Mouse (Mus musculus) limb, embryonic 11.5 days (tissue): ENCODE data around the gene Clock. TPM values are rescaled to one million over a fixed set of nuclear protein-coding genes. Genes with fewer than 3 reads are reported as not detected.

Experiments used
- ATAC-seq: fragments of 200-750 bp; cut with Nextera tagmentation; 2 replicates; pipeline ENCODE4 v1.8.0; 2017; ENCODE audit warnings: low read depth; ENCODE audit not compliant: insufficient number of reproducible peaks, low FRiP score, low TSS enrichment
- DNase-seq: peaks from one replicate; pipeline ENCODE4 v3.0.0-alpha.2; 2015; ENCODE audit warnings: low spot score
- H3K27ac ChIP-seq: fragments of 300-500 bp; sonication (generic); replicated peaks from 2 replicates; pipeline ENCODE4 v1.5.1; 2014; ENCODE audit warnings: low read depth, mild to moderate bottlenecking, low read length
- H3K27me3 ChIP-seq: fragments of 300-500 bp; sonication (generic); 2 replicates; pipeline ENCODE4 v1.6.1; 2014; ENCODE audit warnings: mild to moderate bottlenecking, low read length, mixed read lengths; ENCODE audit not compliant: control insufficient read depth, insufficient read depth
- H3K36me3 ChIP-seq: fragments of 300-500 bp; sonication (generic); 2 replicates; pipeline ENCODE4 v1.6.1; 2014; ENCODE audit warnings: mild to moderate bottlenecking, low read length, moderate library complexity, mixed read lengths; ENCODE audit not compliant: control insufficient read depth, insufficient read depth
- H3K4me1 ChIP-seq: fragments of 300-500 bp; sonication (generic); 2 replicates; pipeline ENCODE4 v1.6.1; 2014; ENCODE audit warnings: low read length, mixed read lengths; ENCODE audit not compliant: control insufficient read depth, insufficient read depth
- H3K4me2 ChIP-seq: fragments of 300-500 bp; sonication (generic); 2 replicates; pipeline ENCODE4 v1.6.1; 2014; ENCODE audit warnings: low read depth, mild to moderate bottlenecking, moderate library complexity; ENCODE audit not compliant: severe bottlenecking
- H3K4me3 ChIP-seq: fragments of 300-500 bp; sonication (generic); 2 replicates; pipeline ENCODE4 v1.5.1; 2014; ENCODE audit warnings: low read depth, low read length
- H3K9ac ChIP-seq: fragments of 300-500 bp; sonication (generic); 2 replicates; pipeline ENCODE4 v1.6.1; 2014; ENCODE audit warnings: mild to moderate bottlenecking, low read length
- H3K9me3 ChIP-seq: fragments of 300-500 bp; sonication (generic); 2 replicates; pipeline ENCODE4 v1.6.1; 2016; ENCODE audit warnings: low read length; ENCODE audit not compliant: control insufficient read depth
- WGBS: fragments of 180-500 bp; shearing (Covaris S2); extraction: QIAGEN DNeasy Blood & Tissue Kit; methylation state at CpG from one replicate; pipeline ENCODE4 v1.1.7; 2014; 5-methylcytosine and 5-hydroxymethylcytosine counted together
- polyA plus RNA-seq: library from polyadenylated mRNA; unstranded; fragments of >200 nt; fragmentation: Nextera tagmentation; extraction: Ambion mirVana; gene quantifications from 2 replicates; pipeline ENCODE4 v1.2.1, GENCODE M21; 2014

The Clock gene
- polyA plus RNA-seq, 1 experiment from 2014 or later = 13.0 TPM

GRCm38 (mm10) chr5:76164827-76165226 lies 139.8 kb downstream of the Clock start:
- H3K4me1 ChIP-seq = no peaks in the 10 kb centered on the region
- no peak for ATAC-seq
- no peaks in the 10 kb centered on the region for H3K9me3 ChIP-seq
- no peaks in the 10 kb centered on the region for H3K27me3 ChIP-seq
- H3K27ac ChIP-seq = no peak overlapping the region
- no peak for DNase-seq
- H3K4me2 ChIP-seq = no peak overlapping the region
- H3K4me3 ChIP-seq = no peak overlapping the region
- WGBS = 78% methylated on average over 7 of the region's 7 CpGs
- H3K9ac ChIP-seq = no peak overlapping the region
- no peaks in the 10 kb centered on the region for H3K36me3 ChIP-seq

DNA sequence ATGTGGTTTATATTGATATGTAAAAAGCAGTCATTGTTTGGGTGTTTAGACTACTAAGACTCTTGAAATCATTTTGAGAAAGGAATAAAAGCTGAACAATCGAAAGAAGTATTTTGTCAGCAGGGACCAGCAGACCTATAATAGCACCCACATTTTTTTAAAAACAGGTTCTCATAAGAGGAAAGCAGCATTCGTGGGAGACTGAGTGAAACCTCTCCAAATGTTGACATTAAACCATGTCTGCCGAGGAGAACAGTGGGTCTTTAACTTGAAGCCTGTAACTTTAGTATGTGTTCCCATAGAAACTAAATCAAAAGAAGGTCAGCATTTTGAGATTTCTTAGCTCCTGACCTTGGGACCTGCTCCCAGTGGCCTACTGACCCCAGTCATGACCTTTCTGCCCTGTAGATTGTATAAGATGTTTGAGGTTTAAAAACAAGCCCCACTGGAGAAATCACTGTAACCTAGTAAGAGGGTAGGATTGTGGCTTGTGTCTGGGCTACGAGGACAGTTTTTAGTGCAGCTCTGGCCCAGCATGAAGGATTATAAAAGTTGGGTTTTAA lies 140.7 kb downstream of the Clock start:
- ATAC-seq (no peak), DNase-seq (no peak)
- Histone ChIP-seq H3K27ac (no peak overlapping the region), H3K4me1 (no peaks in the 10 kb centered on the region), H3K27me3 (no peaks in the 10 kb centered on the region), H3K4me2 (no peak overlapping the region), H3K4me3 (no peak overlapping the region), H3K9ac (no peak overlapping the region), H3K36me3 (no peaks in the 10 kb centered on the region), H3K9me3 (no peaks in the 10 kb centered on the region)
- WGBS = 64% methylated on average over 4 of the region's 4 CpGs

GRCm38 (mm10) chr5:76162926-76163325 lies 141.7 kb downstream of the Clock start:
- Histone ChIP-seq H3K4me2 (no peak overlapping the region), H3K27me3 (no peaks in the 10 kb centered on the region), H3K4me3 (no peak overlapping the region), H3K9me3 (no peaks in the 10 kb centered on the region), H3K27ac (no peak overlapping the region), H3K36me3 (no peaks in the 10 kb centered on the region), H3K9ac (no peak overlapping the region), H3K4me1 (no peaks in the 10 kb centered on the region)
- DNase-seq (no peak), ATAC-seq (no peak)
- WGBS = 83% methylated on average over 5 of the region's 5 CpGs

GRCm38 (mm10) chr5:76161491-76161890 lies 143.1 kb downstream of the Clock start:
- H3K9ac ChIP-seq = no peak overlapping the region
- no peak overlapping the region for H3K4me3 ChIP-seq
- DNase-seq = no peak
- no peaks in the 10 kb centered on the region for H3K4me1 ChIP-seq
- H3K9me3 ChIP-seq = no peaks in the 10 kb centered on the region
- H3K27ac ChIP-seq = no peak overlapping the region
- H3K4me2 ChIP-seq = no peak overlapping the region
- 94% methylated on average over 6 of the region's 6 CpGs for WGBS
- no peaks in the 10 kb centered on the region for H3K27me3 ChIP-seq
- H3K36me3 ChIP-seq = no peaks in the 10 kb centered on the region
- ATAC-seq = no peak

DNA sequence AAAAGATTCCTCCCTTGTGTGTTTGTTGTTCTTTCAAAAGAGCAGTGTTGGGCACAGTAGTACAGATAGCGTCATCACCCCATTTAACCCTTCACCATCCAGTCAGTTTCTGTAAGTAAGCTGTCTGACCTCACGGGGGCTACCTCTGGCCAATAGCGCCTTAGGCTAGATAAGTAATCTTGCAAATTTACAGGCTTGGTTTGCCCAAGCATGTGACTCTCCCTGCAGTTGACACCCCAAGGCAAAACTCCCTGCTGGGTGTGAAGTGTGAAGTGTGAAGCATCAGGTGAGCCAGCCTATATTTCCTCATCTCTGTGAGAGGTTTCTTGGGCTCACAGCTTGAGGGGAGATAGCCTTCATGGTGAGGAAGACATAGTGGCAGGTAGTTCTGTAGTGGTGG lies 144.5 kb downstream of the Clock start:
- no peak overlapping the region for H3K9ac ChIP-seq
- no peaks in the 10 kb centered on the region for H3K36me3 ChIP-seq
- no peak overlapping the region for H3K27ac ChIP-seq
- no peak overlapping the region for H3K4me3 ChIP-seq
- no peaks in the 10 kb centered on the region for H3K9me3 ChIP-seq
- H3K4me2 ChIP-seq = no peak overlapping the region
- ATAC-seq (no peak), DNase-seq (no peak)
- H3K27me3 ChIP-seq = no peaks in the 10 kb centered on the region
- 56% methylated on average over 3 of the region's 3 CpGs for WGBS
- H3K4me1 ChIP-seq = no peaks in the 10 kb centered on the region

Other genes with a start within 250 kb of the Clock start
- gene Srd5a3, start 164.5 kb downstream of the Clock start, polyA plus RNA-seq = 21.5 and 21.8 TPM in 2 replicates
- 98.6 and 103 TPM in 2 replicates for gene Tmem165, start 120.9 kb downstream of the Clock start, polyA plus RNA-seq
- not detected in 2 replicates for gene Pdcl2, start 26.4 kb upstream of the Clock start, polyA plus RNA-seq
- gene Nmu, start 59.0 kb upstream of the Clock start, polyA plus RNA-seq = 0.49 TPM in 1 of 2 replicates, not detected in the other
- not detected in 2 replicates for gene Gm7271, start 179.2 kb upstream of the Clock start, polyA plus RNA-seq
- gene Exoc1, start 224.5 kb upstream of the Clock start, polyA plus RNA-seq = 44.9 and 45.3 TPM in 2 replicates